Mouse (Mus musculus) effector memory CD4-positive, alpha-beta T cell, adult 5 months (primary cell): Measurements from ENCODE around the gene Slc35f1. TPM values are rescaled to one million over a fixed set of nuclear protein-coding genes. Genes with fewer than 3 reads are reported as not detected.

ENCODE experiments used
- polyA plus RNA-seq: library from polyadenylated mRNA; unstranded; fragments of 100-300 nt; shearing (Covaris generic); gene quantifications from one replicate; pipeline ENCODE4 v1.2.1, GENCODE M21; 2017

Gene Slc35f1
- not detected for polyA plus RNA-seq

DNA sequence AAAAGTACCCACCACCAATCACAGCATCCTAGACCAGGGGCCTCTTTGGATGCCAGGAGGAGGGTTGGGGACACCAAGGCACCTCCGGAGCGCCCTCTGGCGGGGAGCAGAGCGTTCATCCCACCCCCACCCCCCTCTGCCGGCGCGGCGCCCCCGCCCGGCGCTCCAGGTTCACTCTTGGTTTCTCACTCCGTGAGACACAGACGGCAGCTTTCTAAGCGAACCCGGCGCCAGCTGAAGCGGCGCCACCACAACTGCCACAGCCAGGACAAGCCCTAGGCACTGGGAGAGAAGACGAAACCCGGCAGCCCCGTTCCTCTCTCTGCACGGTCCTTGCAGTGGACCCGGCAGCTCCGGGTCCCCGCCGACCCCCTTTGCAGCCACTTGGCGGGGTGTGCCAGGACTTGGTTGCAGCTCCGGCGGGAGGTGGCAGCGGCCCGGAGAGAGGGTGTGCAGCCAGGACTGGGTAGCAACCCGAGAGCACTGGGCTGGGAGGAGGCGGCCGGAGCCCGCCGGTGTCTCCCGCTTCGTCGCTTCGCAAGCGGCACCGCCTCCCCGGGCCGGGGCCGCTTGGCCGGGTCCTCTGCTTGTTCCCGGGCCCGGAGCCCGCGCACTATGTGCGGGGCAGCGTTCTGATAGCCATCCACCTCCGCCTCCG, at the start of gene Slc35f1:
Slc35f1 (plus strand) TSS at position 200 of the 658 bp plus-strand sequence.

